ENCODE assay signal across 8 mouse cellular contexts in the genomic region with DNA sequence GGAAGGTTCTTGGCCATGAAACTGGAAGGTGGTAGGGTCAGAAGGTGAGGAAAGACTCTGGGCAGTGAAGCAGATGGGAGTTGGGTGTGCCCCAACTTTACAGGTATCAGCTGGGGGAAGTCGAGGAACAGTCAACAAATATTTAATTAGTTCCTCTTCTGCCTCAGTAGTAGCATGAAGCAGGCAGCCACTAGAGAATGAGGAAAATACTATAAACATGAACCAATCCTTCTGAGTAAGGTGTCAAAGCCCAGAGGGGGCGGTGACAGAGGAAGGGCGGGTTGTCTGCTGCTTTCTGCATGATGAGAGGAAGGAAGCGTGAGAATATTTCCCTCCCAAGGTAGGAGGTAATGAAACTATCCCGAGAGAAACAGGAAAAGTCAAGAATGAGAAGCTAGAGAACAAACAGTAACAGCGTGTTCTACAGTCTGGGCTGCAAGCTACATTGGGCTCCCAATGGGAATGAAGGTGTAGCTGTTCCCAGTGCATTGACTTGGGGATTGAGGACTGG. TPM values are rescaled to one million over a fixed set of nuclear protein-coding genes. Genes with fewer than 3 reads are reported as not detected.
A peak's percentile ranks its signal among the peaks of the same experiment; 100 is the strongest.
DNase-seq lines count a peak whose midpoint lies in the region; ATAC-seq and TF ChIP-seq lines count a peak whose summit lies in the region.

Gene Lpin2, plus strand, starts transcription at position 350 of the 511 bp plus-strand sequence.

- no peak for ATAC-seq in liver, embryonic 13.5 days (ENCODE audit: low read depth)

- H3K4me2 ChIP-seq in liver, embryonic 13.5 days: peak within 1 kb of the TSS; percentile 96

- TF ChIP-seq POLR2A in ES-Bruce4 (IDR thresholded peaks at IDR 0.05; ENCODE audit: insufficient read depth, low read length): no peak
- TF ChIP-seq POLR2A in heart, adult 2 months (IDR thresholded peaks at IDR 0.05; ENCODE audit: insufficient read depth, low read depth, low read length): peak; percentile 50; the same call in 1 of the 2 replicates

- no peaks in the 10 kb centered on the region for H3K9me3 ChIP-seq in ES-Bruce4 (replicated peaks; ENCODE audit: control insufficient read depth, insufficient read depth, low read length, poor library complexity, severe bottlenecking)
- H3K9me3 ChIP-seq in liver, embryonic 13.5 days (replicated peaks): no peaks in the 10 kb centered on the region

- no peak for TF ChIP-seq CTCF in ES-Bruce4 (IDR thresholded peaks at IDR 0.05; ENCODE audit: low read depth, low read length)
- no peak for TF ChIP-seq CTCF in heart, adult 2 months (IDR thresholded peaks at IDR 0.05)

- WGBS in heart, adult 2 months: 43% methylated on average over 6 of the region's 6 CpGs
- 7% methylated on average over 6 of the region's 6 CpGs for WGBS in liver, embryonic 13.5 days (ENCODE audit: insufficient replicate concordance)

- no peak for DNase-seq in adrenal gland, postnatal 25 days
- peak; percentile 49 to 71 for DNase-seq in heart, adult 2 months
- peak; percentile 46 for DNase-seq in kidney, adult 18-20 months
- peak; percentile 40 for DNase-seq in liver, embryonic 13.5 days
- peak; percentile 55 for DNase-seq in naive thymus-derived CD4-positive, alpha-beta T cell, adult 2 months (ENCODE audit: low read depth)
- DNase-seq in c-Kit-positive CD71-positive TER-119-positive erythroid progenitor cells, embryonic 14.5 days (ENCODE audit: low spot score): no peak
- no peak for DNase-seq in frontal cortex, postnatal 10 days (ENCODE audit: low spot score in 2 of 2)

- intact Hi-C loops in heart, adult 2 months (cut with DNase I): loop anchor here (2.0 to 5.0 kb wide), 3 partner anchors 47 to 330 kb away; partner anchors contain the start of genes Myl12a, Myom1 and Tgif1

- H3K4me1 ChIP-seq in ES-Bruce4 (ENCODE audit: control insufficient read depth, insufficient read depth, low read length): no peaks in the 10 kb centered on the region
- H3K4me1 ChIP-seq in heart, adult 2 months (ENCODE audit: control insufficient read depth, insufficient read depth, low read length): peaks cover 12% of the 10 kb centered on the region
- peaks cover 66% of the 10 kb centered on the region for H3K4me1 ChIP-seq in liver, embryonic 13.5 days (replicated peaks)

- H3K36me3 ChIP-seq in ES-Bruce4 (ENCODE audit: control insufficient read depth, insufficient read depth, low read length, poor library complexity, severe bottlenecking): no peaks in the 10 kb centered on the region
- peaks cover 3% of the 10 kb centered on the region for H3K36me3 ChIP-seq in heart, adult 2 months (ENCODE audit: control insufficient read depth, insufficient read depth, low read length)
- H3K36me3 ChIP-seq in liver, embryonic 13.5 days: no peaks in the 10 kb centered on the region

- peak within 1 kb of the TSS; percentile 77 for H3K4me3 ChIP-seq in ES-Bruce4 (ENCODE audit: low read depth, low read length)
- peak within 1 kb of the TSS; percentile 75 for H3K4me3 ChIP-seq in heart, adult 2 months
- H3K4me3 ChIP-seq in liver, embryonic 13.5 days (replicated peaks): peak within 1 kb of the TSS; percentile 97

- H3K79me2 ChIP-seq in heart, adult 2 months (replicated peaks; ENCODE audit: control insufficient read depth, insufficient read depth, low read length): no peaks in the 10 kb centered on the region; the same call in 1 of the 2 replicates

- H3K9ac ChIP-seq in ES-Bruce4 (ENCODE audit: low read depth, poor library complexity, severe bottlenecking): peak within 1 kb of the TSS; percentile 95
- H3K9ac ChIP-seq in heart, adult 2 months (ENCODE audit: low read depth, low read length): peak within 1 kb of the TSS; percentile 66
- H3K9ac ChIP-seq in liver, embryonic 13.5 days: peak within 1 kb of the TSS; percentile 100

- TF ChIP-seq EP300 in ES-Bruce4 (IDR thresholded peaks at IDR 0.05; ENCODE audit: insufficient read depth, low read depth, low read length): no peak
- peak; percentile 62; the same call in 1 of the 2 replicates for TF ChIP-seq EP300 in heart, adult 2 months (IDR thresholded peaks at IDR 0.05; ENCODE audit: insufficient read depth, low read depth, low read length)

- H3K27ac ChIP-seq in ES-Bruce4 (ENCODE audit: insufficient read depth, low read length): no peak within 1 kb of the TSS
- peak within 1 kb of the TSS; percentile 73 for H3K27ac ChIP-seq in heart, adult 2 months
- H3K27ac ChIP-seq in liver, embryonic 13.5 days: peak within 1 kb of the TSS; percentile 95

- no peaks in the 10 kb centered on the region; the same call in 1 of the 2 replicates for H3K27me3 ChIP-seq in ES-Bruce4 (ENCODE audit: control insufficient read depth, insufficient read depth, low read length, poor library complexity, severe bottlenecking)
- H3K27me3 ChIP-seq in heart, adult 2 months (ENCODE audit: control insufficient read depth, insufficient read depth, low read length): no peaks in the 10 kb centered on the region
- H3K27me3 ChIP-seq in liver, embryonic 13.5 days: no peaks in the 10 kb centered on the region

RNA-seq across cellular contexts. Expression of gene Lpin2, which starts in this region (rescaled TPM):
- polyA plus RNA-seq in ES-Bruce4 (2011; ENCODE audit: insufficient read depth, insufficient read length, low read depth, missing spikeins): 15.8 and 19.2 TPM in 2 replicates
- 47.3 and 50.6 TPM in 2 replicates for total RNA-seq in adrenal gland, postnatal 25 days (2021)
- total RNA-seq in heart, adult 2 months (2021): 10 to 100 TPM in 1 of 2 experiments, 1 to 10 TPM in 1; 6.0 to 13.1 TPM
- polyA plus RNA-seq in heart, adult 2 months (2012; rRNA removed): 3.4 and 4.7 TPM in 2 replicates
- 38.0 and 43.2 TPM in 2 replicates for polyA plus RNA-seq in liver, embryonic 13.5 days (2015; fragmentation: Nextera tagmentation; extraction: Ambion mirVana)

Comparison
In these comparisons a context has a peak if more than half of its experiments do, and no peak if none do; other contexts are left out.
1. DNase-seq: peak in heart, adult 2 months (2 of 2), kidney, adult 18-20 months (single experiment), liver, embryonic 13.5 days (single experiment) and naive thymus-derived CD4-positive, alpha-beta T cell, adult 2 months (single experiment); none in adrenal gland, postnatal 25 days (single experiment), c-Kit-positive CD71-positive TER-119-positive erythroid progenitor cells, embryonic 14.5 days (single experiment) and frontal cortex, postnatal 10 days (0 of 2).
2. Peak in every context shown above with its lines, with median percentiles within 50 percentile points of each other: H3K4me3 ChIP-seq and H3K9ac ChIP-seq.